Mouse (Mus musculus) kidney, postnatal 0 days (tissue): ENCODE measurements around the gene Macf1. TPM values are rescaled to one million over a fixed set of nuclear protein-coding genes. Genes with fewer than 3 reads are reported as not detected.

ENCODE experiments used
- ATAC-seq: fragments of 200-750 bp; cut with Nextera tagmentation; replicated peaks from 2 replicates; pipeline ENCODE4 v1.8.0; 2017; ENCODE audit warnings: low read depth, moderate number of reproducible peaks, moderate TSS enrichment, moderate library complexity; ENCODE audit not compliant: low FRiP score
- DNase-seq: peaks from one replicate; pipeline ENCODE4 v3.0.0-alpha.2; 2016; ENCODE audit warnings: low spot score
- H3K27ac ChIP-seq: fragments of 300-500 bp; sonication (generic); 2 replicates; pipeline ENCODE4 v1.5.1; 2014; ENCODE audit warnings: mild to moderate bottlenecking
- H3K27me3 ChIP-seq: fragments of 300-500 bp; sonication (generic); 2 replicates; pipeline ENCODE4 v1.6.1; 2014; ENCODE audit warnings: low read length, mixed read lengths; ENCODE audit not compliant: insufficient read depth
- H3K36me3 ChIP-seq: fragments of 300-500 bp; sonication (generic); 2 replicates; pipeline ENCODE4 v1.6.1; 2014; ENCODE audit warnings: low read length, mixed read lengths; ENCODE audit not compliant: insufficient read depth
- H3K4me1 ChIP-seq: fragments of 300-500 bp; sonication (generic); replicated peaks from 2 replicates; pipeline ENCODE4 v1.6.1; 2014; ENCODE audit warnings: antibody characterized with exemption, low read length, mixed read lengths; ENCODE audit not compliant: insufficient read depth
- H3K4me2 ChIP-seq: fragments of 300-500 bp; sonication (generic); 2 replicates; pipeline ENCODE4 v1.6.1; 2014; ENCODE audit warnings: mild to moderate bottlenecking, low read length, moderate library complexity, mixed read lengths
- H3K4me3 ChIP-seq: fragments of 300-500 bp; sonication (generic); replicated peaks from 2 replicates; pipeline ENCODE4 v1.5.1; 2014; ENCODE audit warnings: low read depth, low read length
- H3K9ac ChIP-seq: fragments of 300-500 bp; sonication (generic); 2 replicates; pipeline ENCODE4 v1.6.1; 2014; ENCODE audit warnings: low read depth, low read length
- H3K9me3 ChIP-seq: fragments of 300-500 bp; sonication (generic); replicated peaks from 2 replicates; pipeline ENCODE4 v1.6.1; 2016; ENCODE audit warnings: low read length, inconsistent platforms, mixed read lengths
- CTCF ChIP-seq: IDR thresholded peaks from 2 replicates; pipeline ENCODE4 v1.5.1; 2016; ENCODE audit warnings: antibody characterized with exemption, low read depth, mild to moderate bottlenecking, moderate library complexity
- WGBS: fragments of 180-500 bp; shearing (Covaris S2); extraction: QIAGEN DNeasy Blood & Tissue Kit; methylation state at CpG from one replicate; pipeline ENCODE4 v1.1.7; 2014; 5-methylcytosine and 5-hydroxymethylcytosine counted together
- polyA plus RNA-seq: library from polyadenylated mRNA; unstranded; fragments of >200 nt; fragmentation: Nextera tagmentation; extraction: Ambion mirVana; gene quantifications from 2 replicates; pipeline ENCODE4 v1.2.1, GENCODE M21; 2015

Macf1 gene
- polyA plus RNA-seq, 1 experiment from 2014 or later = 33.8 TPM

- no peak overlapping the region for H3K4me2 ChIP-seq
- no peak for TF ChIP-seq CTCF
- H3K9ac ChIP-seq = 0 out of 2 replicates have a peak overlapping the region, but pooled peaks have one; percentile 18
- DNase-seq (no peak), ATAC-seq (no peak)
- 0 out of 2 replicates have a peak, but pooled peaks cover 4% of the 10 kb centered on the region for H3K4me1 ChIP-seq
- 21% methylated on average over 7 of the region's 7 CpGs for WGBS
- H3K27me3 ChIP-seq = no peaks in the 10 kb centered on the region
- H3K36me3 ChIP-seq = no peaks in the 10 kb centered on the region
- no peak overlapping the region for H3K27ac ChIP-seq
- no peak overlapping the region for H3K4me3 ChIP-seq
- no peaks in the 10 kb centered on the region for H3K9me3 ChIP-seq
Observed at GRCm38 (mm10) chr4:123680962-123681361, 3.2 kb downstream of the Macf1 start.

DNA sequence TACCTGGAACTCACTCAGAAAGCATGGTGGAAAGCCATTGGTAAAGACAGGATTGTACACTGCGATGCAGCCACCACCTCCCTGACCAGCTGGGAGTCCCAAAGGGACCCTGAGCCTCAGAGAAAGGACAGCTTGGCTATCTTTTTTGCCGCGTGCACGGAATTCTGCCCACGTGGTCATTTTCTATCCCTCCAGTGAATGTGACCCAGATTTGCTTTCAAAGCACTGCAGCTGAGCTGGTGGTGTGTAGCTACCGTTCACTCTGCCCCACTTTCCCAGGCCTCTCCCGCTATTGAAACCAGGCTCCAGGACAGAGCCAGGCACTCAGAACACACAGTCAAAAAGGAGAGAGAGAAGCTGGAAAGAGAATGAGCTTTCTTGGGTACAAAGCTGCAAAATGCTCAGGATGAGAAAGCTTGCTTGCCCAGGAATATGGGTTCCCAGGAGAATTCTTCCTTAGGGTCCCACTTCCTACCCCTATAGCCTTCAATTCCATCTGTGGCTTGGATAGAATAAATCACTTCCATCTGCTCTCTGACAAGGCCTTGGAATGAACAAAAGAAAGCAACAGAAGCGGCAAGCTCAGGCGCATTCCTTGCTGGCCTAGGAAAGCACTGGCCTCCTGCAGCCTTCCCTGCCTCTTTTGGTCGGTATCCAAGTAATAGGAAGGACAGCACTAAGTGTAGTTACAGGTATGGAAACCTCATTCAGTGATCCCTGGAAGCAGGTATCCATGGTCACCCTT, 6.9 kb downstream of the Macf1 start:
- H3K9ac ChIP-seq = no peak overlapping the region
- DNase-seq (no peak), ATAC-seq (no peak)
- H3K27ac ChIP-seq = no peak overlapping the region
- no peaks in the 10 kb centered on the region for H3K9me3 ChIP-seq
- no peaks in the 10 kb centered on the region for H3K27me3 ChIP-seq
- H3K4me2 ChIP-seq = no peak overlapping the region
- no peak for TF ChIP-seq CTCF
- 0 out of 2 replicates have a peak, but pooled peaks cover 4% of the 10 kb centered on the region for H3K4me1 ChIP-seq
- H3K4me3 ChIP-seq = no peak overlapping the region
- WGBS = 42% methylated on average over 10 of the region's 10 CpGs
- no peaks in the 10 kb centered on the region for H3K36me3 ChIP-seq

DNA sequence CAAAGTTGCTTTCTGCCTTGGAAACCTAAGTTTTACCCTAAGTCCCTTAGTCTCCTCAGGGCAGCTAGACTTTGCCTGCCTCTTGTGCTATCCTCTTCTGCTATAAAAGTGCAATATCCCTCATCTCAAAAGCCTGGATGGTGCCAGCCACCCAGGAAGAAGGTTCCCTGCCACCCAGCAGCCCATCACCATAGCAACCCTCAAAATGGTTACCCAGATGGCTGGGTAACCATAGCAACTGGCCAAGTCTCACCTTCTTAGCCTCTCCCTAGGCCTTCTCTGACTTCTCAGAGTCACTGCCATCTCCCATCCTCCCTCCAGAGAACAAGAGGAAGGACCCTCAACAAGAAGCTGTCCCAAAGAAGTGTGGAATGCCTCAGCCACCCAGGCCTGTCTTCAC, 13.6 kb downstream of the Macf1 start:
- no peaks in the 10 kb centered on the region for H3K9me3 ChIP-seq
- no peak overlapping the region for H3K4me3 ChIP-seq
- H3K36me3 ChIP-seq = no peaks in the 10 kb centered on the region
- H3K9ac ChIP-seq = no peak overlapping the region
- ATAC-seq (no peak), DNase-seq (no peak)
- H3K4me2 ChIP-seq = no peak overlapping the region
- H3K27me3 ChIP-seq = no peaks in the 10 kb centered on the region
- peaks cover 12% of the 10 kb centered on the region for H3K4me1 ChIP-seq
- TF ChIP-seq CTCF = no peak
- H3K27ac ChIP-seq = no peak overlapping the region

GRCm38 (mm10) chr4:123669696-123670095, 14.5 kb downstream of the Macf1 start:
- TF ChIP-seq CTCF = no peak
- 68% methylated on average over 6 of the region's 6 CpGs for WGBS
- H3K27me3 ChIP-seq = no peaks in the 10 kb centered on the region
- H3K9me3 ChIP-seq = no peaks in the 10 kb centered on the region
- no peak overlapping the region for H3K4me2 ChIP-seq
- ATAC-seq (no peak), DNase-seq (no peak)
- H3K36me3 ChIP-seq = no peaks in the 10 kb centered on the region
- H3K27ac ChIP-seq = no peak overlapping the region
- H3K9ac ChIP-seq = no peak overlapping the region
- no peak overlapping the region for H3K4me3 ChIP-seq
- H3K4me1 ChIP-seq = peaks cover 12% of the 10 kb centered on the region

GRCm38 (mm10) chr4:123667260-123667867, 16.8 kb downstream of the Macf1 start:
- 36% methylated on average over 1 of the region's 1 CpGs for WGBS
- H3K4me2 ChIP-seq = no peak overlapping the region
- H3K27ac ChIP-seq = 0 out of 2 replicates have a peak overlapping the region, but pooled peaks have one; percentile 19
- H3K9ac ChIP-seq = no peak overlapping the region
- no peak overlapping the region for H3K4me3 ChIP-seq
- H3K36me3 ChIP-seq = no peaks in the 10 kb centered on the region
- no peaks in the 10 kb centered on the region for H3K9me3 ChIP-seq
- DNase-seq (peak; percentile 94), ATAC-seq (no peak)
- peak; percentile 100 for TF ChIP-seq CTCF
- peaks cover 17% of the 10 kb centered on the region for H3K4me1 ChIP-seq
- no peaks in the 10 kb centered on the region for H3K27me3 ChIP-seq

GRCm38 (mm10) chr4:123666517-123666916, 17.6 kb downstream of the Macf1 start:
- Histone ChIP-seq H3K4me3 (no peak overlapping the region), H3K27me3 (no peaks in the 10 kb centered on the region), H3K4me1 (peaks cover 19% of the 10 kb centered on the region), H3K36me3 (no peaks in the 10 kb centered on the region), H3K27ac (peak overlapping the region; percentile 19; the same call in 1 of the 2 replicates), H3K9me3 (no peaks in the 10 kb centered on the region), H3K4me2 (no peak overlapping the region), H3K9ac (no peak overlapping the region)
- ATAC-seq = no peak
- 97% methylated on average over 1 of the region's 1 CpGs for WGBS
- TF ChIP-seq CTCF = no peak; the same call in 1 of the 2 replicates
- DNase-seq = no peak
